Mouse (Mus musculus) ES-Bruce4 (cell line): ENCODE measurements around the gene Sp2.

Experiments used
- CTCF ChIP-seq: IDR thresholded peaks from one replicate; pipeline ENCODE4 v1.8.1; 2011; ENCODE audit warnings: low read depth, low read length
- EP300 ChIP-seq: IDR thresholded peaks from 2 replicates; pipeline ENCODE4 v1.6.1; 2011; ENCODE audit warnings: low read depth, low read length; ENCODE audit not compliant: insufficient read depth
- POLR2A ChIP-seq: IDR thresholded peaks from one replicate; pipeline ENCODE4 v1.8.1; 2011; ENCODE audit warnings: low read length; ENCODE audit not compliant: insufficient read depth

DNA sequence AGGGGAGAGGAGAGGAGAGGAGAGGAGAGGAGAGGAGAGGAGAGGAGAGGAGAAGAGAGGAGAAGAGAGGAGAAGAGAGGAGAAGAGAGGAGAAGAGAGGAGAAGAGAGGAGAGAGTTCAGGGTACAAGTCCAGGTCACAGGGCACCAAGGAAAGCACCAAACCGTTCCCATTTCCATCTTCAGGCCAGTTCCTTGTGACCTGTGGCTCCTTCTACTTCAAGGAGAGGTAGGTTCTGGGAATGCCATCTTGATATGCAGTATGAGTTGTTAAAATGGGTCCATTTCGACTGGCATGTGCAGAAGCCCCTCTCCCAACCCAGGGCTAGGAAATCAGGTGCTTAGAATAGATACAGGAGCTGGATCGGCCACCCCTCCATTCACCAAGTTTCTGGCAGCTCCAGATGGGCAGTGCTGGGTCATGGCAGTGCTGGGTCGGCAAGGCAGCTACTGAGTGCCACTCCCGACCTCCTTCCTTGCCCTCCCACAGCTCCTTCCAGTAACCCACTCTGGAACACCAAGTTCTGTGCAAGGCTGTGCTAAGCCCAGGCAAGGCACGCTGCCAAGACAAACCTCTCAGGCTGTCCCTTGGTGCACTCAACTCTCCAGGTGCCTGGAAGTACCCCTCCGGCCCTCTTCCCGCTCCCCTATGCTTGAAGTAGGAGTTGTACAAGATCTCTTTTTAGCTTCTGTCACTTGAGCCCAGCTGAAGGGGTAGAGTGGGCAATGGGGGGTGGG is 51.3 kb downstream of the Sp2 start:
- TF ChIP-seq CTCF, result no peak
- TF ChIP-seq POLR2A, result no peak
- TF ChIP-seq EP300, result no peak
